Mouse (Mus musculus) left cerebral cortex, postnatal 36 days (tissue): Measurements from ENCODE around the gene Tgfb1. TPM values are rescaled to one million over a fixed set of nuclear protein-coding genes. Genes with fewer than 3 reads are reported as not detected.

ENCODE experiments used
- DNase-seq, 2 experiments: peaks; one replicate each; pipeline ENCODE4 v3.0.0; 2021 to 2022; ENCODE audit warnings: low spot score in 2 of 2, mixed read lengths in 1 of 2
- intact Hi-C: fragments of 180-260 bp; cut with DNase I; formaldehyde crosslinking; loops from one replicate; pipeline ENCODE4 v1.15.1; 2025
- total RNA-seq, 2 experiments: library from RNA; stranded (reverse); gene quantifications; 2 replicates each; pipeline ENCODE4 v1.2.3; 2021

Gene Tgfb1
- total RNA-seq, 2 experiments from 2014 or later: 7.9 to 8.8 TPM

GRCm38 (mm10) chr7:25725886-25726285 is 39.1 kb downstream of the Tgfb1 start:
- intact Hi-C loops: no loop called here
- no peak for DNase-seq

GRCm38 (mm10) chr7:25727800-25728199 is 41.0 kb downstream of the Tgfb1 start:
- DNase-seq: no peak
- intact Hi-C loops: no loop called here

- no peak for DNase-seq
- intact Hi-C loops: no loop called here
Measured at GRCm38 (mm10) chr7:25729396-25729795, 42.6 kb downstream of the Tgfb1 start.

GRCm38 (mm10) chr7:25729862-25730261 is 43.1 kb downstream of the Tgfb1 start:
- intact Hi-C loops: no loop called here
- no peak for DNase-seq

GRCm38 (mm10) chr7:25731294-25732055 is 44.7 kb downstream of the Tgfb1 start:
- DNase-seq: no peak
- intact Hi-C loops: no loop called here

GRCm38 (mm10) chr7:25734991-25735390 is 48.2 kb downstream of the Tgfb1 start:
- intact Hi-C loops: no loop called here
- DNase-seq: no peak

- DNase-seq: no peak
- intact Hi-C loops: no loop called here
Measured at GRCm38 (mm10) chr7:25736920-25737319, 50.1 kb downstream of the Tgfb1 start.

- intact Hi-C loops: no loop called here
- no peak for DNase-seq
Measured at GRCm38 (mm10) chr7:25738277-25738676, 51.5 kb downstream of the Tgfb1 start.

- intact Hi-C loops: no loop called here
- DNase-seq: no peak
Measured at GRCm38 (mm10) chr7:25746844-25747243, 60.0 kb downstream of the Tgfb1 start.

GRCm38 (mm10) chr7:25753076-25753475 is 66.3 kb downstream of the Tgfb1 start:
- DNase-seq: no peak
- intact Hi-C loops: no loop called here

GRCm38 (mm10) chr7:25753643-25754438 is 67.0 kb downstream of the Tgfb1 start:
- intact Hi-C loops: no loop called here

GRCm38 (mm10) chr7:25754439-25754737 is 67.6 kb downstream of the Tgfb1 start:
- no peak for DNase-seq
- intact Hi-C loops: no loop called here

More at GRCm38 (mm10) chr7:25753643-25754438, 67.0 kb downstream of the Tgfb1 start:
- DNase-seq: no peak

Other genes with a start within 250 kb of the Tgfb1 start
- 1 to 10 TPM; 2.0 to 3.0 TPM for gene Ceacam1, start 209.4 kb upstream of the Tgfb1 start, total RNA-seq
- under 1 TPM; 0.27 to 0.42 TPM for gene Ceacam2, start 147.1 kb upstream of the Tgfb1 start, total RNA-seq
- gene Erich4, start 71.1 kb upstream of the Tgfb1 start, total RNA-seq: not detected
- 10 to 100 TPM; 53.6 to 53.8 TPM for gene Dmac2, start 67.6 kb upstream of the Tgfb1 start, total RNA-seq
- 1 to 10 TPM in 1 of 2 experiments, under 1 TPM in 1; 0.20 to 1.1 TPM for gene B3gnt8, start 60.3 kb upstream of the Tgfb1 start, total RNA-seq
- 10 to 100 TPM; 33.0 to 40.9 TPM for gene Bckdha, start 28.0 kb upstream of the Tgfb1 start, total RNA-seq
- 10 to 100 TPM; 24.0 to 26.4 TPM for gene Exosc5, start 27.8 kb upstream of the Tgfb1 start, total RNA-seq
- gene Tmem91, start 11.8 kb upstream of the Tgfb1 start, total RNA-seq: 10 to 100 TPM; 25.4 to 31.4 TPM
- 10 to 100 TPM; 23.7 to 28.9 TPM for gene B9d2, start 6.2 kb upstream of the Tgfb1 start, total RNA-seq
- gene Ccdc97, start 32.1 kb downstream of the Tgfb1 start, total RNA-seq: 10 to 100 TPM; 61.2 TPM
- 100 to 1,000 TPM; 103 to 107 TPM for gene Hnrnpul1, start 67.8 kb downstream of the Tgfb1 start, total RNA-seq
- 10 to 100 TPM; 40.2 to 41.7 TPM for gene Axl, start 101.7 kb downstream of the Tgfb1 start, total RNA-seq
- 1 to 10 TPM; 2.9 to 3.8 TPM for gene Cyp2s1, start 129.9 kb downstream of the Tgfb1 start, total RNA-seq
- under 1 TPM in 1 of 2 experiments, not detected in 1; 0.54 TPM for gene Cyp2b10, start 210.6 kb downstream of the Tgfb1 start, total RNA-seq